ENCODE assay signal across 8 mouse cellular contexts in genomic region chr19:36687843-36688637, GRCm38 (mm10). TPM values are rescaled to one million over a fixed set of nuclear protein-coding genes. Genes with fewer than 3 reads are reported as not detected.
DNase-seq lines count a peak whose midpoint lies in the region; ATAC-seq and TF ChIP-seq lines count a peak whose summit lies in the region.

No protein-coding gene starts in this region.

- no peak for TF ChIP-seq CTCF in left cerebral cortex, adult 2 months (IDR thresholded peaks at IDR 0.05)
- no peak for TF ChIP-seq CTCF in kidney, postnatal 0 days (IDR thresholded peaks at IDR 0.05; ENCODE audit: low read depth)
- TF ChIP-seq CTCF in lung, postnatal 0 days (IDR thresholded peaks at IDR 0.05): no peak

- WGBS in embryonic facial prominence, embryonic 14.5 days: 35% methylated on average over 8 of the region's 8 CpGs
- WGBS in heart, embryonic 12.5 days: 49% methylated on average over 8 of the region's 8 CpGs
- 44% methylated on average over 8 of the region's 8 CpGs for WGBS in kidney, postnatal 0 days
- 10% methylated on average over 8 of the region's 8 CpGs for WGBS in lung, postnatal 0 days

- peaks cover 32% of the 10 kb centered on the region for H3K4me1 ChIP-seq in embryonic facial prominence, embryonic 14.5 days (ENCODE audit: control insufficient read depth, insufficient read depth, low read length)
- H3K4me1 ChIP-seq in heart, embryonic 12.5 days (replicated peaks): peaks cover 62% of the 10 kb centered on the region
- 0 out of 2 replicates have a peak, but pooled peaks cover 4% of the 10 kb centered on the region for H3K4me1 ChIP-seq in kidney, postnatal 0 days (replicated peaks; ENCODE audit: insufficient read depth, low read length)
- peaks cover 14% of the 10 kb centered on the region; the same call in 1 of the 2 replicates for H3K4me1 ChIP-seq in lung, postnatal 0 days (ENCODE audit: insufficient read depth, low read depth, low read length)

- H3K9ac ChIP-seq in embryonic facial prominence, embryonic 14.5 days (ENCODE audit: low read depth, low read length): no peak overlapping the region
- peak overlapping the region; percentile 67; the same call in 1 of the 2 replicates for H3K9ac ChIP-seq in heart, embryonic 12.5 days
- H3K9ac ChIP-seq in kidney, postnatal 0 days (ENCODE audit: low read depth, low read length): no peak overlapping the region
- H3K9ac ChIP-seq in lung, postnatal 0 days (replicated peaks; ENCODE audit: low read depth): no peak overlapping the region

- no peaks in the 10 kb centered on the region for H3K27me3 ChIP-seq in embryonic facial prominence, embryonic 14.5 days (replicated peaks; ENCODE audit: control insufficient read depth, insufficient read depth, low read length)
- no peaks in the 10 kb centered on the region for H3K27me3 ChIP-seq in heart, embryonic 12.5 days (replicated peaks)
- no peaks in the 10 kb centered on the region for H3K27me3 ChIP-seq in kidney, postnatal 0 days (ENCODE audit: insufficient read depth, low read length)
- no peaks in the 10 kb centered on the region for H3K27me3 ChIP-seq in lung, postnatal 0 days (replicated peaks; ENCODE audit: insufficient read depth, low read length)

- H3K27ac ChIP-seq in left cerebral cortex, adult 2 months: peak overlapping the region; percentile 72
- peak overlapping the region; percentile 96 for H3K27ac ChIP-seq in embryonic facial prominence, embryonic 14.5 days (replicated peaks; ENCODE audit: low read depth, low read length)
- peak overlapping the region; percentile 99 for H3K27ac ChIP-seq in heart, embryonic 12.5 days (ENCODE audit: poor library complexity, severe bottlenecking)
- H3K27ac ChIP-seq in kidney, postnatal 0 days: peak overlapping the region; percentile 82
- peak overlapping the region; percentile 90 for H3K27ac ChIP-seq in lung, postnatal 0 days (ENCODE audit: low read length)

- ATAC-seq in embryonic facial prominence, embryonic 14.5 days (ENCODE audit: low read depth): peak; percentile 93
- peak; percentile 73 for ATAC-seq in heart, embryonic 12.5 days (ENCODE audit: insufficient number of reproducible peaks, low FRiP score)
- 0 out of 2 replicates have a peak, but pooled peaks have one; percentile 65 for ATAC-seq in kidney, postnatal 0 days (replicated peaks; ENCODE audit: low FRiP score, low read depth)
- ATAC-seq in lung, postnatal 0 days: peak; percentile 92

- intact Hi-C loops in left cerebral cortex, adult 2 months (cut with DNase I): no loop called here

- no peaks in the 10 kb centered on the region for H3K9me3 ChIP-seq in embryonic facial prominence, embryonic 14.5 days (ENCODE audit: control insufficient read depth, low read length)
- H3K9me3 ChIP-seq in heart, embryonic 12.5 days (replicated peaks): no peaks in the 10 kb centered on the region
- H3K9me3 ChIP-seq in kidney, postnatal 0 days (replicated peaks; ENCODE audit: low read length): no peaks in the 10 kb centered on the region
- no peaks in the 10 kb centered on the region for H3K9me3 ChIP-seq in lung, postnatal 0 days (ENCODE audit: low read length)

- no peaks in the 10 kb centered on the region for H3K36me3 ChIP-seq in embryonic facial prominence, embryonic 14.5 days (ENCODE audit: control insufficient read depth, insufficient read depth, low read length)
- H3K36me3 ChIP-seq in heart, embryonic 12.5 days: no peaks in the 10 kb centered on the region
- no peaks in the 10 kb centered on the region for H3K36me3 ChIP-seq in kidney, postnatal 0 days (ENCODE audit: insufficient read depth, low read length)
- H3K36me3 ChIP-seq in lung, postnatal 0 days (ENCODE audit: insufficient read depth, low read length): no peaks in the 10 kb centered on the region

- peak; percentile 95 for TF ChIP-seq EP300 in lung, postnatal 0 days (IDR thresholded peaks at IDR 0.05)

- DNase-seq in left cerebral cortex, adult 2 months (ENCODE audit: extremely low spot score in 1 of 2, low spot score in 2 of 2): no peak
- DNase-seq in left cerebral cortex, adult 11 months (ENCODE audit: low spot score): no peak
- DNase-seq in embryonic facial prominence, embryonic 14.5 days (ENCODE audit: low spot score): peak; percentile 97
- peak; percentile 95 for DNase-seq in kidney, postnatal 0 days (ENCODE audit: low spot score)
- DNase-seq in lung, postnatal 0 days (ENCODE audit: low spot score): peak; percentile 98
- peak; percentile 39 for DNase-seq in testis, postnatal 14 days (ENCODE audit: low spot score)
- no peak for DNase-seq in c-Kit-positive CD71-positive TER-119-positive erythroid progenitor cells, embryonic 14.5 days (ENCODE audit: low spot score)

- H3K4me2 ChIP-seq in embryonic facial prominence, embryonic 14.5 days (ENCODE audit: low read depth, low read length): 0 out of 2 replicates have a peak overlapping the region, but pooled peaks have one; percentile 7
- H3K4me2 ChIP-seq in heart, embryonic 12.5 days: peak overlapping the region; percentile 52
- no peak overlapping the region for H3K4me2 ChIP-seq in kidney, postnatal 0 days (ENCODE audit: low read length)
- no peak overlapping the region for H3K4me2 ChIP-seq in lung, postnatal 0 days (replicated peaks; ENCODE audit: low read depth, low read length)

- no peak overlapping the region for H3K4me3 ChIP-seq in left cerebral cortex, adult 2 months
- H3K4me3 ChIP-seq in embryonic facial prominence, embryonic 14.5 days (ENCODE audit: low read depth, low read length): no peak overlapping the region
- H3K4me3 ChIP-seq in heart, embryonic 12.5 days: 0 out of 2 replicates have a peak overlapping the region, but pooled peaks have one; percentile 5
- no peak overlapping the region for H3K4me3 ChIP-seq in kidney, postnatal 0 days (replicated peaks; ENCODE audit: low read depth, low read length)
- no peak overlapping the region for H3K4me3 ChIP-seq in lung, postnatal 0 days (ENCODE audit: low read depth, low read length)

RNA-seq across cellular contexts. Expression of gene Ppp1r3c, which starts 48.4 kb away (rescaled TPM):
- 10 to 100 TPM; 48.4 to 58.1 TPM for total RNA-seq in left cerebral cortex, adult 2 months (2021)
- polyA plus RNA-seq in embryonic facial prominence, embryonic 14.5 days (2014; fragmentation: Nextera tagmentation; extraction: Ambion mirVana): 20.9 and 23.7 TPM in 2 replicates
- polyA plus RNA-seq in heart, embryonic 12.5 days (2016; fragmentation: Nextera tagmentation; extraction: Ambion mirVana): 53.3 and 55.1 TPM in 2 replicates
- polyA plus RNA-seq in kidney, postnatal 0 days (2015; fragmentation: Nextera tagmentation; extraction: Ambion mirVana): 11.1 and 12.4 TPM in 2 replicates
- 39.4 and 51.4 TPM in 2 replicates for polyA plus RNA-seq in lung, postnatal 0 days (2015; fragmentation: Nextera tagmentation; extraction: Ambion mirVana)

Comparison
In these comparisons a context has a peak if more than half of its experiments do, and no peak if none do; other contexts are left out.
1. DNase-seq: peak in embryonic facial prominence, embryonic 14.5 days (single experiment), kidney, postnatal 0 days (single experiment), lung, postnatal 0 days (single experiment) and testis, postnatal 14 days (single experiment); none in left cerebral cortex, adult 2 months (0 of 2), left cerebral cortex, adult 11 months (single experiment) and c-Kit-positive CD71-positive TER-119-positive erythroid progenitor cells, embryonic 14.5 days (single experiment).
2. H3K4me2 ChIP-seq: peak in embryonic facial prominence, embryonic 14.5 days (single experiment) and heart, embryonic 12.5 days (single experiment); none in kidney, postnatal 0 days (single experiment) and lung, postnatal 0 days (single experiment).
3. Peak in every context shown above with its lines, with median percentiles within 50 percentile points of each other: H3K27ac ChIP-seq and ATAC-seq.